Mouse (Mus musculus): ENCODE measurements at regions not wholly inside any gene's neighbourhood (a gene's known extent, or its start where the extent isn't known, plus 50 kb on each side); places are given as distances from the start of the nearest gene placed in this dataset.

DNA sequence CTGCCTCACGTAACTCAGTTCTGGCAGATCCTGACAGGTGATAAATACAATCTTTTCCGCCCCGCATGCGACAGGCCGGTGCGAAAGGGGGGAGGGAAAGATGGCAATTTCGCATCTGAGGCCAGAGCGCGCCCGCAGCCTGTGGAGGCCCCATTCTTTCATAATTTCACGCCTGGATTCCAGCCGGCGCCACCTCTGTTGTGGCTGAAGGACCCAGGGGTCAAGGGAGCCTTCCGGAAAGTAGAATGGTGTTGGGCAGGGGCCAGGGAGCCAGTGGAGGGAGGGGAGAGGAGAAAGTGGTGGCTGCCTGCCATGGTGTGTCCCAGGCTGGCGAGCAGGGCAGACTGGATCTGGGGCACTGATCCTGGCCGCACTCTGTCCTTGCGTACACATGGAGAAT is 224.5 kb downstream of the Gm26897 start:
- DNase-seq, result peak; percentile 11

DNA sequence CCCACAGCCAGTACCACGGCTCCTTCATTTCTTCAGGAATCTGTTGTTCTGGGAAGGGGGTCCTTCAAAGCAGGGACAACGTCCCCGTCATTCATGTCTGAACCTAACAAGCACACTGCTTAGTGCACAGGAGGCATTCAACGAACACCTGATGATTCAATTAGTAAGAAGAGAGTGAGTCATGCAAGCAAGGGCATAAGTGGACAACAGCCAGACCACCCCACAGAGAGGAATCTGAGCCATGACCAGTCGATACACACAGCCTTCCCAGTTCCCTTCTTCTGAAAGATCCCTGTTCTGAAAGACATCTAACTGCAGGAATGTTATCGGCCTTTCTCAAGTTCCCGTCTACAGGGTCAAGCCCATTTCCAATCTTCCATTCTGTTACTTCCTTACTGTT is 231.6 kb downstream of the Gm26897 start:
- DNase-seq, result no peak

GRCm38 (mm10) chr5:111968121-111968520 is 234.4 kb downstream of the Gm26897 start:
- DNase-seq, result no peak

GRCm38 (mm10) chr5:111968701-111969100 is 235.0 kb downstream of the Gm26897 start:
- no peak for DNase-seq

GRCm38 (mm10) chr5:111971193-111971592 is 237.5 kb downstream of the Gm26897 start:
- no peak for DNase-seq

- DNase-seq, result no peak
Observed at GRCm38 (mm10) chr5:111971952-111972351, 238.2 kb downstream of the Gm26897 start.

- no peak for DNase-seq
Observed at GRCm38 (mm10) chr5:111975686-111976085, 242.0 kb downstream of the Gm26897 start.

DNA sequence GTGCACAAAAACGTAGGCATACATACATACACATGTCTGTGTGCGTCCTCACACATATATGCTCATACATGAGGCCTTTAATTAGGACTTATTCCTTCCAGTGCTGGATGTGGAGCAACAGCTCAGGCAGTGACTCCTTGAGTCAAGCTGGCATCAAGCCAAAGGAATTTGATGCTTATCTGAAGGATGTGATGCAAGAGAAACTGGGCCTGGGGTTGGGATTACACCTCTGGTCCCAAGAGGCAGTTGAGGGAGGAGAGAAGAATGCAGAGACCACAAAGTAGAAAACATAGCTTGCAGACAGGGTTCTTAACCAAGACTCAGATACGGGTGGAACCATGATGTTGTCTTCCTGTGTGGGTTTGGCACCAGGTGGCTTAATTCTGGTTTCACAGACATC is 245.9 kb downstream of the Gm26897 start:
- DNase-seq, result no peak

GRCm38 (mm10) chr5:111982106-111982505 is 248.4 kb downstream of the Gm26897 start:
- DNase-seq, result no peak

DNA sequence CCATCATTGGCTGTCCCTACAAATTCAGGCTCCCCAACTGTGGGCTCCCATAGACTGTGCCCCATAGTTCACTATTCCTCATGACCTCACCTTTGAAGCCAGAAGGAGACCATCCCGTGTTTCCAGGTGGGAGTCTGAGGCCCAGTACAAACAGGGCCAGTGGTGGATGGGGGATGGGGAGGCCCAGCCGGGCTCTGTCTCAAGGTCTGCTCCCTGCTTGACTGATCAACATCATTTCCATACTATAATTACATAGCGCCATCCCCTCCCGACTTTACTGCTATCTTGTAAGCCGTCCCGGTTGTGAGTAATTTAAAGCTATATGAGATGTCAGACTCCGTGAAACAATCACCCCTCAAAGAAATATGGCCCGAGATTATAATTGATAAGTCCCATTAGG is 252.3 kb downstream of the Gm26897 start:
- DNase-seq, result no peak

GRCm38 (mm10) chr5:111987036-111987435 is 253.3 kb downstream of the Gm26897 start:
- DNase-seq, result no peak

DNA sequence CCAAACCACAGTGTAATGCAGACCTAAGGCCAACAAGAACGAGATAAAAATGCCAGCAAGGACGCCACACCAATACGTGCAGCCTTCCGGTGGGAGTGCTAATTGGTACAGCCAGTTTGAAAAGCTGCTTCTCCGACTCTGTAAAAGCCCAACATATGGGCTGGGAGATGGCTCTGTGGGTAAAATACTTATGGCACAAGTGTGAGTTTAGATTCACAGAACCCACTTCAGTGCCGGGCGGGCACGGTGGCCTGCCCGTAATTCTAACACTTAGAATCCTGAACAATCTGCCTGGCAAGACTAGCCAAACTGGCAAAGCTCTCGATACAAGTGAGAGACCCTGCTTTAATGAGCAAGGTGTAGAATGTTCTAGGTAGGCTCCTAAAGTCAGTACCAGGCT is 258.1 kb downstream of the Gm26897 start:
- no peak for DNase-seq

- DNase-seq, result no peak
Observed at GRCm38 (mm10) chr5:111993221-111993620, 259.1 kb downstream of the Cryba4 start.

- DNase-seq, result no peak
Observed at GRCm38 (mm10) chr5:111993930-111994329, 258.4 kb downstream of the Cryba4 start.

DNA sequence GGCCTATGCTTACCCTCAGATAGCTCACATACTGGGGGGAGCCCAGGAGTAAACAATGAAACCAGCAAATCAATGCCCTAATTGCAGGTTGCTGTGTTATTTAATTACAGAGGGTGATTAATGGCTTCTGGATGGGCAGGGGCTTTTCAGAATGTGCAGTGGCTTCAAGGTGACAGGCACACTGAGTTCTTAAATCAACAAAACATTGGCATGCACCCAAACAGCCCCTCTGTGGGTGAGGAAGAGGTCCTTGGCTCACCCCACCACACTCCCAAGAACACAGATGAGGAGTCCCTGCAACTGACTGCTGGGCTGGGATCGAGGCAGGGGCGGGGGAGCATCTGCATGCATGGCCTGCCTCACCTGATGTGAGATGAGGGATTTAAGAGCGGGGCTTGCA is 255.5 kb downstream of the Cryba4 start:
- DNase-seq, result no peak

- DNase-seq, result no peak
Observed at GRCm38 (mm10) chr5:112001742-112002701, 250.3 kb downstream of the Cryba4 start.

GRCm38 (mm10) chr5:112002856-112003660 is 249.3 kb downstream of the Cryba4 start:
- no peak for DNase-seq

- no peak for DNase-seq
Observed at GRCm38 (mm10) chr5:112004041-112004440, 248.3 kb downstream of the Cryba4 start.

- DNase-seq, result no peak
Observed at GRCm38 (mm10) chr5:112012505-112013164, 239.7 kb downstream of the Cryba4 start.

GRCm38 (mm10) chr5:112018925-112019324 is 233.4 kb downstream of the Cryba4 start:
- DNase-seq, result no peak

GRCm38 (mm10) chr5:112020882-112021281 is 231.4 kb downstream of the Cryba4 start:
- peak; percentile 13 for DNase-seq

DNA sequence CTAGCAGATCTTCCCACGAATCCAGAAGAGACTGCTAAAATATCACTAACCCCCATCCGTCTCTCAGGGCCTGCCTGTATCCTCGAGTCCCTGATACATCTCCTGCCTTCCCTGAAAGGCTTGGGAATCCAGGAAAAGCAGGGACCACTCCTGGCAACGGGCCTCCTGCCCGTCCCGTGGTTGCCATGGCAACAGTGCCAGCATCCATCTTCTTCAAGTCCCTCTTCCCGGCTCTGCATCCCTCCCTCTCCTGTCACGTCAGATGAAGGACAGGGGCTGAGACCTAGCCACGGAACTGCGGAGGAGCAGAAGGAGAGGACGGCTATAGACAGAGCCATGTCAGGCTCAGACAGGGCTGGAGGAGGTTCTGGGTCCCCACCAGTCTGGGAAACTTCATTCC is 222.4 kb downstream of the Cryba4 start:
- DNase-seq, result no peak

- DNase-seq, result no peak
Observed at GRCm38 (mm10) chr5:112032036-112032435, 220.3 kb downstream of the Cryba4 start.

Measured in cerebellum, adult 11-12 months (tissue).